Mouse (Mus musculus): ENCODE measurements around the gene B4galt4. TPM values are rescaled to one million over a fixed set of nuclear protein-coding genes. Genes with fewer than 3 reads are reported as not detected.

The B4galt4 gene
- polyA plus RNA-seq, 1 experiment from 2014 or later = 39.3 TPM

DNA sequence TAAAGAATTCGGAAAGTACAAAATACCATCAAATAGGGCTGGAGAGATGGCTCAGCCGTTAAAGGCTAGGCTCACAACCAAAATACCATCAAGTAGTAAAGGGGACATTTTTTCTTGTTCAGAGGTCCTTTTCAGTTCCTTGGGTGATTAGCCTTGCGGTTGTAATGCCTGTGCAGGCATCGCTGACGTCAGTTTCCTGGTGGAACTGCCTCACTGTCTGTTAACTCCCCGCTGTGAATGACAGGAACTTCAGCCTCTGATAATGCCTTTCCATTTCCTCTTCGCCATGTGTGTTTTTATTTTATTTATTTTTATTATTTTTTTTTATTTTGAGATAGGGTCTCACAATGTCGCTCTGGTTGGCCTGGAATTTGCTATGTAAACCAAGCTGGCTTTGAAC is 11.1 kb upstream of the B4galt4 start:
- H3K27ac ChIP-seq (replicated peaks; ENCODE audit: low read depth, low read length) = no peak overlapping the region
- H3K9me3 ChIP-seq (replicated peaks; ENCODE audit: control insufficient read depth, low read length) = no peaks in the 10 kb centered on the region
- no peak overlapping the region for H3K4me3 ChIP-seq (ENCODE audit: low read depth, low read length)
- WGBS = 55% methylated on average over 8 of the region's 8 CpGs
- no peaks in the 10 kb centered on the region for H3K27me3 ChIP-seq (ENCODE audit: control insufficient read depth, insufficient read depth, low read length)
- H3K36me3 ChIP-seq (replicated peaks; ENCODE audit: control insufficient read depth, insufficient read depth, low read depth, low read length) = no peaks in the 10 kb centered on the region
- H3K4me2 ChIP-seq (ENCODE audit: low read depth, low read length) = no peak overlapping the region
- H3K4me1 ChIP-seq (ENCODE audit: control insufficient read depth, insufficient read depth, low read length) = no peaks in the 10 kb centered on the region
- no peak for ATAC-seq (replicated peaks; ENCODE audit: insufficient number of reproducible peaks, low FRiP score, low TSS enrichment, low read depth)
- H3K9ac ChIP-seq (replicated peaks; ENCODE audit: low read length) = no peak overlapping the region
- DNase-seq (ENCODE audit: low spot score) = no peak

- Histone ChIP-seq H3K4me1 (ENCODE audit: control insufficient read depth, insufficient read depth, low read length) (no peaks in the 10 kb centered on the region), H3K9me3 (replicated peaks; ENCODE audit: control insufficient read depth, low read length) (no peaks in the 10 kb centered on the region), H3K4me2 (ENCODE audit: low read depth, low read length) (peak overlapping the region; percentile 81), H3K36me3 (replicated peaks; ENCODE audit: control insufficient read depth, insufficient read depth, low read depth, low read length) (no peaks in the 10 kb centered on the region), H3K9ac (replicated peaks; ENCODE audit: low read length) (no peak overlapping the region), H3K27ac (replicated peaks; ENCODE audit: low read depth, low read length) (no peak overlapping the region), H3K27me3 (ENCODE audit: control insufficient read depth, insufficient read depth, low read length) (no peaks in the 10 kb centered on the region), H3K4me3 (ENCODE audit: low read depth, low read length) (no peak overlapping the region)
- no peak for DNase-seq (ENCODE audit: low spot score)
- WGBS = 79% methylated on average over 13 of the region's 13 CpGs
- ATAC-seq (replicated peaks; ENCODE audit: insufficient number of reproducible peaks, low FRiP score, low TSS enrichment, low read depth) = no peak
Observed at GRCm38 (mm10) chr16:38741204-38741903, 710 bp upstream of the B4galt4 start.

DNA sequence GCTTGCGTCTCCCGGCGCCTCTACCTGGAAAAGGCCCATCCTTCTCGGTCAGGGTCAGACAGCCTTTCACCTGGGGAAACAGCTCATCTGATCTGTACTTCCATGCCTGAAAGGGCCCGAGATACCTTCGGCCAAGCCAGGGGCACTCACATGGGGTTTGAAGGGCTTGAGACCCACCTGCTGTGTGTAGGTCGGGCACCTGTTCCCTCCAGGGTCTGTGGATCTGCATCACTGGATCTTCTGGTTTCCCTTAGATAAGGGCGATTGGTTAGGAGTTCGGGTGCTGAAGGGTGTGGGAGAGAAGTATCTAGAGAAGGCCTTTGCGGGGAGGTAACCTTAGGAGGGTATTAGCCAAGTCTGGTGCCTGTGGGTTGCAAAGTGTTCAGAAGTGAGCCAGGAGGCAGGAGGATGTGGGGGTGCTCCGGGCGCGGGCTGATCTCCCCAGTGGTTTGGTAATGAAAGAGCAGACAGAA is 631 bp downstream of the B4galt4 start:
- Histone ChIP-seq H3K9me3 (replicated peaks; ENCODE audit: control insufficient read depth, low read length) (no peaks in the 10 kb centered on the region), H3K4me3 (ENCODE audit: low read depth, low read length) (peak overlapping the region; percentile 50), H3K27me3 (ENCODE audit: control insufficient read depth, insufficient read depth, low read length) (no peaks in the 10 kb centered on the region), H3K9ac (replicated peaks; ENCODE audit: low read length) (peak overlapping the region; percentile 67), H3K36me3 (replicated peaks; ENCODE audit: control insufficient read depth, insufficient read depth, low read depth, low read length) (no peaks in the 10 kb centered on the region), H3K4me2 (ENCODE audit: low read depth, low read length) (peak overlapping the region; percentile 81), H3K4me1 (ENCODE audit: control insufficient read depth, insufficient read depth, low read length) (no peaks in the 10 kb centered on the region), H3K27ac (replicated peaks; ENCODE audit: low read depth, low read length) (peak overlapping the region; percentile 48)
- ATAC-seq (replicated peaks; ENCODE audit: insufficient number of reproducible peaks, low FRiP score, low TSS enrichment, low read depth) (peak; percentile 82), DNase-seq (ENCODE audit: low spot score) (peak; percentile 59)
- under 1% methylated on average over 13 of the region's 13 CpGs for WGBS

DNA sequence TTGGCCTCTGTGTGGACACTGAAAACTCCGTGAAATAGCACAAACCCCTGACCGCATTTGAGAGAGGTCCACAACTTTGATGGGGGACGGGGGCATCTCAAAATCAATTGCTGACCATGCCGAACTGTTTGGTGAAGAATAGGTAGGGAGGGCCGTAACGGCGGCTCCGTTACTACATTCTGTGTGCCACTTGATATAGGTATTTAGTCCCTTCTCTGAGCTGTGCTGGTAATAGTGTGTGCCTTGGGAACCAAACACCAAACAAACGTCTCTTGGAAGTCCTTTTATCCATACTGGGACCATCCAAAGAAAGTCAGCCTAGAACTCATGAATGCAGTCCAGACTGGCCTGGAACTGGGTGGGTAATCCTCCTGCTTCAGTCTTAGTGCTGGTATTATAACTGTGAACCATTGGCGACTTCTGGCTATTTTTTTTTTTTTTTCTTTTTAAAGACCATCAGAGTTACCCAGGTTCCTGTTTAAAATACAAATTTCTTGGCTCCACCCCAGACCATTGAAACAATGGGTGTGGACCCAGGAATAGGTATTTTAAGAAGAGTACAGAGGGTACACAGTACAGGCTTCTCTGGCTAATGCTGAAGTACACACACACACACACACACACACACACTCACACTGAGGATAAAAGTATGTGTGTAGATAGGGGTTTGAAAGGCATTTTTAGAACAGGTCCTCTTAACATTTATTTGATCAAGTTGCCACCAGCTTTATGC is 2.0 kb downstream of the B4galt4 start:
- Histone ChIP-seq H3K4me2 (ENCODE audit: low read depth, low read length) (no peak overlapping the region), H3K9ac (replicated peaks; ENCODE audit: low read length) (no peak overlapping the region), H3K9me3 (replicated peaks; ENCODE audit: control insufficient read depth, low read length) (no peaks in the 10 kb centered on the region), H3K4me3 (ENCODE audit: low read depth, low read length) (no peak overlapping the region), H3K27me3 (ENCODE audit: control insufficient read depth, insufficient read depth, low read length) (no peaks in the 10 kb centered on the region), H3K36me3 (replicated peaks; ENCODE audit: control insufficient read depth, insufficient read depth, low read depth, low read length) (no peaks in the 10 kb centered on the region), H3K4me1 (ENCODE audit: control insufficient read depth, insufficient read depth, low read length) (no peaks in the 10 kb centered on the region), H3K27ac (replicated peaks; ENCODE audit: low read depth, low read length) (no peak overlapping the region)
- WGBS = 86% methylated on average over 10 of the region's 10 CpGs
- DNase-seq (ENCODE audit: low spot score) (no peak), ATAC-seq (replicated peaks; ENCODE audit: insufficient number of reproducible peaks, low FRiP score, low TSS enrichment, low read depth) (no peak)

DNA sequence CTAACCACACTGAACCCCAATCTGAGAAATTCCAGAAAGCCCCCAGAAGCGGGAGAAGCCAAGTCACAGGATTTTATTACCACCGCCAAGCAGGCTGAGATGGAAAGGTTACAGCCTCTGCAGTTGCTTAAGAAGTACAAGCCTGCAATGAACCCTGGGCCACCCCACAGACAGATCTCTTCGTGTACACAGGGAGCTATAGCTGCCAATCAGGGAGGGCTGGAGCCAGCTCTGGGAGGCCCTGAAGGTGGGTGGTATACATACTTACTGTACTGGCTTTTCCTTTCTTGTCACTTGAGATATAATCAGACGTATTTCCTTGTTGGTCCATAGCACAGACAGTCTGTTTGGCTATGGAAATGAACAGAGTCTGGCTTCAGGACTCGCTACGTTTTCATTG is 8.7 kb downstream of the B4galt4 start:
- ATAC-seq (replicated peaks; ENCODE audit: insufficient number of reproducible peaks, low FRiP score, low TSS enrichment, low read depth) = no peak
- Histone ChIP-seq H3K27me3 (ENCODE audit: control insufficient read depth, insufficient read depth, low read length) (no peaks in the 10 kb centered on the region), H3K4me1 (ENCODE audit: control insufficient read depth, insufficient read depth, low read length) (peaks cover 5% of the 10 kb centered on the region), H3K4me3 (ENCODE audit: low read depth, low read length) (no peak overlapping the region), H3K4me2 (ENCODE audit: low read depth, low read length) (no peak overlapping the region; the same call in 1 of the 2 replicates), H3K27ac (replicated peaks; ENCODE audit: low read depth, low read length) (no peak overlapping the region), H3K9me3 (replicated peaks; ENCODE audit: control insufficient read depth, low read length) (no peaks in the 10 kb centered on the region), H3K9ac (replicated peaks; ENCODE audit: low read length) (no peak overlapping the region), H3K36me3 (replicated peaks; ENCODE audit: control insufficient read depth, insufficient read depth, low read depth, low read length) (no peaks in the 10 kb centered on the region)
- no peak for DNase-seq (ENCODE audit: low spot score)
- 68% methylated on average over 6 of the region's 6 CpGs for WGBS

- H3K4me2 ChIP-seq (ENCODE audit: low read depth, low read length) = no peak overlapping the region
- H3K4me1 ChIP-seq (ENCODE audit: control insufficient read depth, insufficient read depth, low read length) = peaks cover 5% of the 10 kb centered on the region
- H3K27me3 ChIP-seq (ENCODE audit: control insufficient read depth, insufficient read depth, low read length) = no peaks in the 10 kb centered on the region
- H3K9me3 ChIP-seq (replicated peaks; ENCODE audit: control insufficient read depth, low read length) = no peaks in the 10 kb centered on the region
- no peak overlapping the region for H3K4me3 ChIP-seq (ENCODE audit: low read depth, low read length)
- no peak overlapping the region for H3K27ac ChIP-seq (replicated peaks; ENCODE audit: low read depth, low read length)
- DNase-seq (ENCODE audit: low spot score) (peak; percentile 78), ATAC-seq (replicated peaks; ENCODE audit: insufficient number of reproducible peaks, low FRiP score, low TSS enrichment, low read depth) (peak; percentile 83)
- no peak overlapping the region for H3K9ac ChIP-seq (replicated peaks; ENCODE audit: low read length)
- 24% methylated on average over 11 of the region's 11 CpGs for WGBS
- H3K36me3 ChIP-seq (replicated peaks; ENCODE audit: control insufficient read depth, insufficient read depth, low read depth, low read length) = no peaks in the 10 kb centered on the region
Observed at GRCm38 (mm10) chr16:38753631-38754030, 11.6 kb downstream of the B4galt4 start.

DNA sequence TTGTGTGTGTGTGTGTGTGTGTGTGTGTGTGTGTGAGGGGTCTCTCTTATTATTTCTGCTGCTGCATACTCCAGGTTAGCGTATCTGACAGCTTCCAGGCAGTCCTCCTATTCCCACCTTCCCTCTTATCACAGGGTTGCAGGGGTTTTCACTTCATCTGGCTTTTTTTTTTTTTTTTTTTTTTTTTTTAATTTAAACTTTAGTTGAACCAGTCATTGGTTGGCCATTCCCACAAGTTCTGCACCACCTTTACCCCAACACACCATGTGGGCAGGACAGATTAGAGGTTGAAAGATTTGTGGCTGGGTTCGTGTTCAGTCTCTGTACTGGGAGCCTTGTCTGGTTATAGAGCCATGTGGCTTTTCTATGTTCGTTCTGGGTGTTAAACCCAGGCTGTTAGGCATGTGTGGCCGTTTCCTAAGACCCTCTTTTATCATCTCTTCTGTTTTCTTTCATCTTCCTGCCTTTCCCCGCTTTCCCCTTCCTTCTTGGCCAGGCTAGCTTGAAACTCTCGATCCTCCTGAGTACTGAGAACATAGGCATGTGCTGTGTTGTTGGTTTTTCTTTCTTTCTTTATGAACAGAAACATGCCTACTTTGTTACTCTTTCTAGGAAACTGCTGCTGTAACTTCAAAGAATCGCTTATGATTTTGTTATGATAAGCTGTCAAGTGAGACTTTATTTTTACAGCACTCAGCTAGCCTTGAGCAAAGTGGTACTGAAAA is 13.6 kb downstream of the B4galt4 start:
- Histone ChIP-seq H3K27me3 (ENCODE audit: control insufficient read depth, insufficient read depth, low read length) (no peaks in the 10 kb centered on the region), H3K4me1 (ENCODE audit: control insufficient read depth, insufficient read depth, low read length) (peaks cover 5% of the 10 kb centered on the region), H3K4me2 (ENCODE audit: low read depth, low read length) (no peak overlapping the region), H3K27ac (replicated peaks; ENCODE audit: low read depth, low read length) (no peak overlapping the region), H3K4me3 (ENCODE audit: low read depth, low read length) (no peak overlapping the region), H3K36me3 (replicated peaks; ENCODE audit: control insufficient read depth, insufficient read depth, low read depth, low read length) (no peaks in the 10 kb centered on the region), H3K9ac (replicated peaks; ENCODE audit: low read length) (no peak overlapping the region), H3K9me3 (replicated peaks; ENCODE audit: control insufficient read depth, low read length) (no peaks in the 10 kb centered on the region)
- ATAC-seq (replicated peaks; ENCODE audit: insufficient number of reproducible peaks, low FRiP score, low TSS enrichment, low read depth) (no peak), DNase-seq (ENCODE audit: low spot score) (peak; percentile 18)
- WGBS = 53% methylated on average over 7 of the region's 7 CpGs

- ATAC-seq (replicated peaks; ENCODE audit: insufficient number of reproducible peaks, low FRiP score, low TSS enrichment, low read depth) = no peak
- Histone ChIP-seq H3K4me2 (ENCODE audit: low read depth, low read length) (no peak overlapping the region), H3K9ac (replicated peaks; ENCODE audit: low read length) (no peak overlapping the region), H3K27ac (replicated peaks; ENCODE audit: low read depth, low read length) (no peak overlapping the region), H3K27me3 (ENCODE audit: control insufficient read depth, insufficient read depth, low read length) (no peaks in the 10 kb centered on the region), H3K9me3 (replicated peaks; ENCODE audit: control insufficient read depth, low read length) (no peaks in the 10 kb centered on the region), H3K4me1 (ENCODE audit: control insufficient read depth, insufficient read depth, low read length) (peaks cover 5% of the 10 kb centered on the region), H3K4me3 (ENCODE audit: low read depth, low read length) (no peak overlapping the region), H3K36me3 (replicated peaks; ENCODE audit: control insufficient read depth, insufficient read depth, low read depth, low read length) (no peaks in the 10 kb centered on the region)
- WGBS = 34% methylated on average over 5 of the region's 5 CpGs
- DNase-seq (ENCODE audit: low spot score) = peak; percentile 45
Observed at GRCm38 (mm10) chr16:38756177-38756503, 14.1 kb downstream of the B4galt4 start.
